Mouse (Mus musculus) brain, embryonic 18.5 days (tissue): ENCODE data around the gene Dnase1.
"Not testable (repeated sequence)": the region's sequence is repeated elsewhere in the genome, so short reads cannot be mapped to it uniquely, and the experiment has no call there.

Experiments used
- DNase-seq: peaks from one replicate; pipeline ENCODE4 v3.0.0-alpha.2; 2012; ENCODE audit warnings: low read depth, low spot score

Gene Dnase1

GRCm38 (mm10) chr16:4036807-4037206 is at the start of gene Dnase1:
Gene Dnase1 (plus strand): TSS chr16:4036942.
- DNase-seq = no peak

- no peak for DNase-seq
Observed at GRCm38 (mm10) chr16:3988410-3988809, 48.3 kb upstream of the Dnase1 start.

- peak; percentile 93 for DNase-seq
Observed at GRCm38 (mm10) chr16:4003489-4004398, 33.0 kb upstream of the Dnase1 start, which contains the start of gene Slx4. Gene Slx4 (minus strand): TSS chr16:4003770.

- no peak for DNase-seq
Observed at GRCm38 (mm10) chr16:4012882-4013570, 23.7 kb upstream of the Dnase1 start.

GRCm38 (mm10) chr16:4014040-4014668 is 22.6 kb upstream of the Dnase1 start:
- DNase-seq = no peak

- not testable (repeated sequence) for DNase-seq
Observed at GRCm38 (mm10) chr16:4016786-4017185, 20.0 kb upstream of the Dnase1 start.

- DNase-seq = not testable (repeated sequence)
Observed at GRCm38 (mm10) chr16:4017466-4017865, 19.3 kb upstream of the Dnase1 start.

- no peak for DNase-seq
Observed at GRCm38 (mm10) chr16:4021241-4021640, 15.5 kb upstream of the Dnase1 start.

- DNase-seq = no peak
Observed at GRCm38 (mm10) chr16:4022719-4023118, 14.0 kb upstream of the Dnase1 start.

- DNase-seq = no peak
Observed at GRCm38 (mm10) chr16:4026672-4027071, 10.1 kb upstream of the Dnase1 start.

- DNase-seq = no peak
Observed at GRCm38 (mm10) chr16:4027211-4027610, 9.5 kb upstream of the Dnase1 start.

GRCm38 (mm10) chr16:4029371-4029841 is 7.3 kb upstream of the Dnase1 start:
- no peak for DNase-seq

- no peak for DNase-seq
Observed at GRCm38 (mm10) chr16:4030501-4030900, 6.2 kb upstream of the Dnase1 start.

- no peak for DNase-seq
Observed at GRCm38 (mm10) chr16:4031441-4032274, 5.1 kb upstream of the Dnase1 start.

- DNase-seq = no peak
Observed at GRCm38 (mm10) chr16:4032341-4032748, 4.4 kb upstream of the Dnase1 start.

- no peak for DNase-seq
Observed at GRCm38 (mm10) chr16:4033971-4034370, 2.8 kb upstream of the Dnase1 start.

GRCm38 (mm10) chr16:4034476-4034875 is 2.3 kb upstream of the Dnase1 start:
- no peak for DNase-seq

GRCm38 (mm10) chr16:4035575-4035974 is 1.2 kb upstream of the Dnase1 start:
- no peak for DNase-seq

- no peak for DNase-seq
Observed at GRCm38 (mm10) chr16:4037690-4038089, 948 bp downstream of the Dnase1 start.

GRCm38 (mm10) chr16:4040206-4040605 is 3.5 kb downstream of the Dnase1 start:
- no peak for DNase-seq

- no peak for DNase-seq
Observed at GRCm38 (mm10) chr16:4041646-4042045, 4.9 kb downstream of the Dnase1 start.
